Mouse (Mus musculus) lung, adult 2 months (tissue): ENCODE results near the gene Thoc5. TPM values are rescaled to one million over a fixed set of nuclear protein-coding genes. Genes with fewer than 3 reads are reported as not detected.

Experiments
- DNase-seq: peaks from one replicate; pipeline ENCODE4 v3.0.0; 2022
- H3K4me1 ChIP-seq: fragments of 200-500 bp; 2 replicates; pipeline ENCODE4 v1.6.1; 2011; ENCODE audit warnings: low read length; ENCODE audit not compliant: control insufficient read depth, insufficient read depth
- H3K4me3 ChIP-seq: fragments of 200-500 bp; replicated peaks from 2 replicates; pipeline ENCODE3; 2011; ENCODE audit warnings: low read depth, mild to moderate bottlenecking, control low read depth, low read length; ENCODE audit errors: extremely low read depth
- CTCF ChIP-seq: fragments of 200-500 bp; IDR thresholded peaks from 2 replicates; pipeline ENCODE4 v1.5.1; 2011; ENCODE audit warnings: mild to moderate bottlenecking, low read length, control low read depth; ENCODE audit not compliant: insufficient read depth
- POLR2A ChIP-seq: fragments of 200-500 bp; IDR thresholded peaks from 2 replicates; pipeline ENCODE4 v1.6.1; 2011; ENCODE audit warnings: low read depth, mild to moderate bottlenecking, control low read depth, low read length, borderline replicate concordance; ENCODE audit errors: extremely low read depth
- WGBS: fragments of 180-500 bp; shearing (Covaris S2); methylation state at CpG from one replicate; pipeline ENCODE4 v1.1.7; 2018; 5-methylcytosine and 5-hydroxymethylcytosine counted together
- polyA plus RNA-seq: library from polyadenylated mRNA; depleted of rRNA; stranded (reverse); fragments of >200 nt; gene quantifications from 2 replicates; pipeline ENCODE4 v1.2.3, GENCODE M21; 2012

Gene Thoc5
- polyA plus RNA-seq, 1 experiment, result 16.4 TPM

DNA sequence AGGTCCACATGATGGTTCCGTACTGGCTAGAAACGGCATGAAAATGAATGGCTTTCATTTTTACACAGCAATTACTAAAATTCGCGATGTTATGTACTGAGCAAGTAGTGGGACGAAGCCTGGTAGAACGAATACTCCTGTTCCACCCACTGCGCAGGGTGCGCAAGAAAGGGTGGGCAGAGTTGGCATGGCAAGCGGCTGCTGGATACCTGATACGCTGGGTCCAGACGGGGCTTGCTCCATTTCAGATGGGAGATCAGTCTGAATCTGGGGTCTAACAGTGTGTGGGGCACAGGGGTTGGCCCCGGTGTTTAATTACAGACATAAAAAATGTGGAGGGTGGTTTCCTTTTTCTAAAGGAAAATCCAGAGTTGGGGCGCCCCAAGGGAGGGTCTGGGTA, 51.4 kb downstream of the Thoc5 start:
- no peak for TF ChIP-seq CTCF
- no peak for TF ChIP-seq POLR2A
- WGBS, result 41% methylated on average over 13 of the region's 13 CpGs
- DNase-seq, result no peak
- peaks cover 4% of the 10 kb centered on the region for H3K4me1 ChIP-seq
- H3K4me3 ChIP-seq, result no peak overlapping the region

DNA sequence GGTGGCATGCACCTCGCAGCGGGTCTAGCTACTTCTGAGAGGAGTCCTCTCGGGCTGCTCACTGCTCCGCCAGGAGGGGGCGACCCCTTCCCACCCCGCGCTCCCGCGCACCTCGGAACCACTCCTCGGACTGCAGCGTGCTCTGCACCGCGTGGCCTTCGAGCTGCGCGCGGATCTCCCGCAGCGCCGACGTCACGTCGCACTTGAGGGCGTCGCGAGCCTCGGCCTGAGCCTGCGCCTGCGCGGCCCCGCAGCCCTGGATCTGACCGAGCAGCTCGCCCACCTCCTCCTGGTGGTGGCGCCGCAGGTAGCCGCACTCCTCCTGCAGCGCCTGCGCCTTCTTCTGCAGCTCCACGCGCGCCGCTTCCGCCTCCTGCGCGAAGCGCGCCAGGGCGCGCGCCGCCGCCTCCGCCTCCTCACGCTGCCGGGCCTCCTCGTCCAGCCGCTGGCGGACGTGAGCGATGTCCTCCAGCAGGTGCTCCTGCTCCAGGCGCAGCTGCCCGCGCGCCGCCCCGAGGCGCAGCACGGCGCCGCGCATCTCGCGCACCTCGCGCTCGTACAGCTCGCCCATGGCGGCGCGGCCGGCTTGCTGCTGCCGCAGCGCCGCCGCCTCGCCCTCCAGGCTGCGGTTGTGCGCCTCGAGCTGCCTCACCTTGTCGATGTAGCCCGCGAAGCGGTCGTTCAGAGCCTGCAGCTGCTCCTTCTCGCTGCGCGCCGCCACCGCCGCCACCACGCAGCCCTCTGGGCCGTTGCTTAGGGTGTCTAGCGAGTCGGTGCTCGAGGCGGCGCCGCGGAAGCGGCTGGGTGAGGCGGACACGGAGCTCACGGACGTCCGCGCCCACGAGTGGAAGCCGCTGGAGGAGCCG, 52.1 kb downstream of the Thoc5 start:
- peaks cover 4% of the 10 kb centered on the region for H3K4me1 ChIP-seq
- DNase-seq, result peak; percentile 28
- no peak for TF ChIP-seq POLR2A
- TF ChIP-seq CTCF, result no peak
- under 1% methylated on average over 120 of the region's 120 CpGs for WGBS
- peak overlapping the region; percentile 44 for H3K4me3 ChIP-seq

DNA sequence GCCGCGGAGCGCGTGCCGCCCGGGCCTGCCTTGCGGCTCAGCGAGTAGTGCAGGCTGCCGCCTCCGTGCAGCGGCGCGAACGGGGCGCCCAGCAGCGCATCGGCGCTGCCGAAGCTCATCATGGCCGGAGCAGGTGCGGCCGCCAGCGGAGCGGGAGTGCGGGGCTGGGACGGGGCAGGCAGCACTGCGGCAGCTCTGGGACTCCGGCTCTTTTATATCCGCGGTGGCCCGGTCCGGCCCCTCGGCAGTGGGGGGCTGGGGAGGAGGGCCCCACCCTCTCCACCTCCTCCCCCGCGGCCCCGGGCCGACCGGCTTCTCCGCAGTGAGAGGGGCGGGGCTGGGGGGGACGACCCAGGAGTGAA, 52.7 kb downstream of the Thoc5 start, which contains the start of gene Nefh:
Gene Nefh (minus strand): TSS at position 252 of the 362 bp plus-strand sequence.
- no peak for DNase-seq
- Histone ChIP-seq H3K4me1 (peaks cover 4% of the 10 kb centered on the region), H3K4me3 (peak within 1 kb of the TSS; percentile 44)
- no peak for TF ChIP-seq CTCF
- TF ChIP-seq POLR2A, result no peak
- 2% methylated on average over 41 of the region's 41 CpGs for WGBS

DNA sequence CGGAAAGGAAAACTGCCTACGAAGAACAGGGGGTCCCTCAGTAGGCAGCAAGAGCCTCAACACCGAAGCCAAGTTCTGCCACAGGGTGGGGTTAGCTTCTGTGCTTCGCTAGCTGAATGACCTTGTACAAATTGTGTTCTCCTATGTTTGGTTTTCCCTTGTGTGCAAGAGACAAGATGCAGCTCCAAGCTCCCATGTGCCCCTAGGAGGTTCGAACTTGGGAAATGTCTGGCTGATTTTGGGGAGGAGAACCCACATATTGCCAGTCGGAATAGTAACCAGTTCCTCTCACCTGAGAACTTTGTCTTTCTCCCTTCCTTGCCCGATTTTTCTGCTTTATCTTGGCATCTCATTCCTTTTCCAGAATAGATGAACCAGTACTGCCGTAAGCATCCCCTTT, 53.7 kb downstream of the Thoc5 start:
- Histone ChIP-seq H3K4me1 (peaks cover 4% of the 10 kb centered on the region), H3K4me3 (no peak overlapping the region)
- TF ChIP-seq CTCF, result no peak
- no peak for TF ChIP-seq POLR2A
- DNase-seq, result no peak
- WGBS, result 35% methylated on average over 8 of the region's 8 CpGs

DNA sequence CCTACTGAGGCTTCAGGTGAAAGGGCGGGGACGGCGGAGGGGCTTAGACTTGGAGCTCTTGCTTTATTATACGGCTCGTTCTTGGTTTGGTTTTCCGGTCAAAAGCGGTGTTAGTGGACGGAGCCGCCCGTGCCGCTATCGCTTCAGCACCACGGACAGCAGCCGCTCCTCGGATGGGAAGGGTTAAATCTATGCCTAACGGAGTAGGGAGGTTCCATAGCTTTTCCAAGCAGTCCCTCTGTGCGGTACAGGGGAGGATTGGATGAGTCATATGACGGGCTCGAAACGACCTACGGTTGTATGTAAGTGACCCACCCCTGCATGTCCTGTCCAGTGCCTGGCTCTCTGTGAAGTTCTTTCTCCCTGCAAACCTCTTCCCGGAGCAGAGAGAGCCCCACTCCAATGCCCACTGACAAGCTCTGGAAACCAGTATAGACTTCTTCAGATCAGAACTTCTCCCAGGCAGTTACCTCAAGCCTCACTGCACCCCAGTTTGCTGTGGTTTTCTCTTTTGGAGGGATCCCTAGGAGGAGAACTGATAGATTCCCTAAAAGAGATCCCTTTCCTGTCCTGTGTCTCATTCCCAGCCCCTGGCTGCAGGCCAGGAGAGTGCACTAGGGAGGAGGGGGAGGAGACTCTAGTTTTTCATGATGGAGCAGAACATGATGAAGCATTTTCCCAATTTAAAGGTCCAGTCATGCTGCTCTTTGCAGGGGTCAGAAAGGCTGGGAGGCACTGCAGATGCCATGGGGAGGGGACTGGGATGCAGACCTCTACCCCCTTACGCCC, 54.3 kb downstream of the Thoc5 start:
- DNase-seq, result peak; percentile 14
- WGBS, result 10% methylated on average over 23 of the region's 23 CpGs
- TF ChIP-seq CTCF (no peak), POLR2A (no peak)
- Histone ChIP-seq H3K4me3 (no peak overlapping the region), H3K4me1 (peaks cover 4% of the 10 kb centered on the region)

DNA sequence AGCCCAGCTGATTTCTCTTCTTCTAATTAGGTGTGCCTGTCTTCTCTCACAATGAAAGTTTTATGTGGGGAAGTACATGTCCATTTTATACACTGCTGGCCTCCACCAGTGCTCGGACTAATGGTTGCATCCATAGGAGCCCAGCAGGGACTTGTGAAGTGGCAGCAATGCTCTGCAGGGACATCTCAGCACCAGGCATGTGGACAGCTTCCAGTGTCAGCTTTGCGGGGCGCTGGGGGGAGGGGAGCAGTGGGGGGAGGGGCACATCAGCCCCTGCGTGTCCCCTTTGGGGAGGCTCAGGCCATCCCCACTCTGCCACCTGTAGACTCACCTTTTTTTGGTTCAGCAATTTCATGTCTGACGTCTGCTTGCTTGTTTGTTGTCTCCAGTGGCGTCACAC, 58.3 kb downstream of the Thoc5 start:
- no peak for TF ChIP-seq POLR2A
- TF ChIP-seq CTCF, result no peak
- no peaks in the 10 kb centered on the region for H3K4me1 ChIP-seq
- no peak overlapping the region for H3K4me3 ChIP-seq
- WGBS, result 19% methylated on average over 6 of the region's 6 CpGs
- DNase-seq, result no peak

DNA sequence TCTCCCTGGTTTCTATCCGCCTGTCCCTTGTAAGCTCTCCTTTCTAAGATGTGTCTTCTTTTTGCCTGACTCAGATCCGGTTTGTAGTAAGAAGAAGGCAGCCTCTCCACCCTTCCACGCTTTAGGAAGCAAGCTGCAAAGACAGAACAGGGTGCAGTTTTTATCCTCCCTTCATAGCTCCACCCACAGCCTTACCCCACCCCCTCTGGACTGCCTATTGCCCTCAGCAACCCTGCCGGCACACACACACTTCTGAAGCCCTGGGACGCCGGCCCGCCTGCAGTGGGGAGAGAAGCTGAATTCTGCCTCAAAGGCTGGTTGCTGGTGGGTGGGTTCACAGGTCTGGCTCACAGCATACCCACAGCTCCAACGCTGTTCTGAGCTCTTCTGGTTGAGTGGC, 58.8 kb downstream of the Thoc5 start:
- Histone ChIP-seq H3K4me1 (no peaks in the 10 kb centered on the region), H3K4me3 (no peak overlapping the region)
- no peak for DNase-seq
- WGBS, result 12% methylated on average over 8 of the region's 8 CpGs
- TF ChIP-seq CTCF, result no peak

DNA sequence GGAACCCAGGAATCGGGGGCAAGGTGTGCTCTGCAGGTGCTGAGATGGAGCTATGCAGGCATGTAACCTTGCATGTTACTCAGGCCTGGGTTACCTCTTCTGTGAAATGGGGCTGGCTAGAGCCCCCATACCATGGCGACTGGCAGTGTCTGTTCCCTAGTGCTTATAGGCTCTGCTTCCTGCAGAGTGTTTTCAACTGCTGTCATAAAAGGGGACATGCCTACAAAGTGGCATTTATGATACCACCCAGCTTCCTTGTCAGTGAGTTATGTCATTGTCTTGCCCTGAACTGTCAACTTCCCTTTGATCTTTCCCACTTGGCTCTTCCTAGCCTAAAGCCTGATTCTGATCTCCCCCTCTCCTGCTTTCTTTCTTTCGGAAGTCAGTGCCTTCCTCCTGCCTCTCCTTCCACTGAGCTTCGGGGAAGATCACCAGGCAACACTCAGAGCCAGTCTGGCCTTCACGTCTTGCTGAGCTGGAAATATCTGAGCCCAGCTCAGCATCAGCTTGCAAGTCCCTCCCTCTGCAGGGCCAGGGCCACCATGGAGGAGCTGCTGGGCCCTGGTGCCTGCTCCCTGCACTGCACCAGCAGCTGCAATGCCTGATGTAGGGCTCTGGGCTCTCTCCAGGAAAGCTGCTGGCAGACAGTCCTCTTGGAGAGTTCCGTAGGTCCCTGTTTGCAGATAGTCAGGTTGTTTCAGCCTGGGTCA, 68.1 kb downstream of the Thoc5 start:
- Histone ChIP-seq H3K4me3 (no peak overlapping the region), H3K4me1 (no peaks in the 10 kb centered on the region)
- DNase-seq, result no peak
- 39% methylated on average over 6 of the region's 6 CpGs for WGBS
- no peak for TF ChIP-seq POLR2A
- TF ChIP-seq CTCF, result no peak

DNA sequence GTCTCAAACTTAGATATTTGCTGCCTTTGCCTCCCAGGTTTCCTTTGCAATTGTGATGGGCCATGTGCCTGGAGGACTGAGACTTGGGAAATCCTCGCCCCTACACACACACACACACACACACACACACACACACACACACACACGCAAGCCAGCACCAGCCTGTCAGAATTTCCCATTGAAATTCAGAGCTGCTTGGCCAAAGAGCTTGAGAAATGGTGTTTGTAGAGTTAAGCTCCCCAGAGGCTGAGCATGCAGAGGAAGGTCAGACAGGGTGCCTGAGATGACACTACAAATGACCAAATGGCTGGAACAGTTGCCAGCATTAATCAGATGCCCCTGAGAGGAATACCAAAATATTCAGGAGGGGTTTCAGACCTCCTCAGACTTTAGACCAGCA, 71.2 kb downstream of the Thoc5 start:
- no peak for TF ChIP-seq CTCF
- no peak for TF ChIP-seq POLR2A
- WGBS, result 61% methylated on average over 2 of the region's 2 CpGs
- no peaks in the 10 kb centered on the region for H3K4me1 ChIP-seq
- H3K4me3 ChIP-seq, result no peak overlapping the region
- DNase-seq, result no peak

DNA sequence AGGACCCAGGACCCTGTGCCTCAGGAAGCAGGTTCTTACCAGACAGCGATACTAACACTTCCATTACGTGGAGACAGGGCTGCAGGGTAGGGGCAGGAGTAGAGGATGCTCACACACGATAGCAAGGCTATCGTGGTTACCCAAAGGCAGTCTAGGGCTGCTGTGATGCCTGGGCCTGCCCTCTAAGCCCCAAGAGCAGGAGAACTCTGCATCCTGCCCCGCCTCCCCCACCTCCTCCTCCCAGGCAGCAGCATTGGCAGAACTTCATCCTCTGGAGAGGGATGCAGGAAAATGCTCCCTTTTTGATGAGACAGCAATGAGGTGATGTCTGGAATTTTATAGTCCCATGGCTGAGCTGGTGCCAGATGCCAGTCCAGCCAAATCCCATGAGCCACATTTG, 71.8 kb downstream of the Thoc5 start:
- Histone ChIP-seq H3K4me1 (no peaks in the 10 kb centered on the region), H3K4me3 (no peak overlapping the region)
- WGBS, result 74% methylated on average over 5 of the region's 5 CpGs
- DNase-seq, result no peak
- TF ChIP-seq CTCF (no peak), POLR2A (no peak)

DNA sequence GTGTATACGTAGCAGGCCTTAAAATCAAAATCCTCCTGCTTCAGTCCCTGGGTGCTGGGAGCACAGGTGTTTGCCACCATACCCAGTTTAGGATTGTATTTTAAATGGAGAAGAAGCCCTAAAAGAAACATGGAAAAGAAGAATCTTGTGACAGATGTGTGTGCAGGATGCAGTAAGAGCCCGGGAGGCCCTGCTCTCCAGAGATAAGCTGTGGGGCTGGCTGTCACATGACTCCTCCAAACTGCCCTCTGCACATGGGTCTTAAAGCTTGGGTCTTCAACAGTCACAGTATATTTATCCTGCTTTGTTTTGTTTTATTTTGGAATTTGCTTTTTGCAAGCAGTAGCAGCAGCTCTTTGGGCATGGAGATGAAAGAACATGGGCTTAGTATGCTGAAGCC, 72.4 kb downstream of the Thoc5 start:
- H3K4me1 ChIP-seq, result no peaks in the 10 kb centered on the region

More for the DNA sequence above, 72.4 kb downstream of the Thoc5 start:
- no peak overlapping the region for H3K4me3 ChIP-seq
- TF ChIP-seq CTCF (no peak), POLR2A (no peak)
- 60% methylated on average over 2 of the region's 2 CpGs for WGBS
- DNase-seq, result no peak
